Mouse (Mus musculus): Measurements from ENCODE around the gene Ctnna3.

Gene Ctnna3

GRCm38 (mm10) chr10:63972300-63972699, 542.4 kb downstream of the Ctnna3 start:
- no peak for DNase-seq

- no peak for DNase-seq
Observed at GRCm38 (mm10) chr10:63978101-63978500, 548.2 kb downstream of the Ctnna3 start.

GRCm38 (mm10) chr10:63978535-63978934, 548.6 kb downstream of the Ctnna3 start:
- no peak for DNase-seq

- no peak for DNase-seq
Observed at GRCm38 (mm10) chr10:63978969-63979368, 549.1 kb downstream of the Ctnna3 start.

- DNase-seq = peak; percentile 15
Observed at GRCm38 (mm10) chr10:63979410-63979809, 549.5 kb downstream of the Ctnna3 start.

- DNase-seq = no peak
Observed at GRCm38 (mm10) chr10:63985576-63985975, 555.7 kb downstream of the Ctnna3 start.

GRCm38 (mm10) chr10:63994251-63994650, 564.4 kb downstream of the Ctnna3 start:
- DNase-seq = no peak

- no peak for DNase-seq
Observed at GRCm38 (mm10) chr10:64001531-64001930, 571.6 kb downstream of the Ctnna3 start.

- no peak for DNase-seq
Observed at GRCm38 (mm10) chr10:64001996-64002395, 572.1 kb downstream of the Ctnna3 start.

- DNase-seq = no peak
Observed at GRCm38 (mm10) chr10:64020347-64020746, 590.4 kb downstream of the Ctnna3 start.

GRCm38 (mm10) chr10:64023340-64023739, 593.4 kb downstream of the Ctnna3 start:
- peak; percentile 2 for DNase-seq

GRCm38 (mm10) chr10:64030901-64031300, 601.0 kb downstream of the Ctnna3 start:
- no peak for DNase-seq

- DNase-seq = peak; percentile 10
Observed at GRCm38 (mm10) chr10:64039760-64040535, 610.0 kb downstream of the Ctnna3 start.

- no peak for DNase-seq
Observed at GRCm38 (mm10) chr10:64041218-64041617, 611.3 kb downstream of the Ctnna3 start.

GRCm38 (mm10) chr10:64041892-64042291, 612.0 kb downstream of the Ctnna3 start:
- DNase-seq = no peak

GRCm38 (mm10) chr10:64049151-64049550, 619.3 kb downstream of the Ctnna3 start:
- DNase-seq = no peak

- no peak for DNase-seq
Observed at GRCm38 (mm10) chr10:64049946-64050345, 620.0 kb downstream of the Ctnna3 start.

- DNase-seq = no peak
Observed at GRCm38 (mm10) chr10:64063704-64064103, 633.8 kb downstream of the Ctnna3 start.

- no peak for DNase-seq
Observed at GRCm38 (mm10) chr10:64075944-64076343, 646.0 kb downstream of the Ctnna3 start.

- DNase-seq = no peak
Observed at GRCm38 (mm10) chr10:64076410-64077052, 646.6 kb downstream of the Ctnna3 start.

GRCm38 (mm10) chr10:64082345-64082744, 652.4 kb downstream of the Ctnna3 start:
- no peak for DNase-seq

GRCm38 (mm10) chr10:64083813-64084212, 653.9 kb downstream of the Ctnna3 start:
- DNase-seq = no peak

GRCm38 (mm10) chr10:64084465-64084864, 654.6 kb downstream of the Ctnna3 start:
- no peak for DNase-seq

- no peak for DNase-seq
Observed at GRCm38 (mm10) chr10:64086183-64086566, 656.3 kb downstream of the Ctnna3 start.

Measured in lung, postnatal 14 days (tissue).